Mouse (Mus musculus): ENCODE measurements around the gene Syt16. TPM values are rescaled to one million over a fixed set of nuclear protein-coding genes. Genes with fewer than 3 reads are reported as not detected.

The Syt16 gene
- polyA plus RNA-seq, 1 experiment from 2014 or later: 0.52 TPM

DNA sequence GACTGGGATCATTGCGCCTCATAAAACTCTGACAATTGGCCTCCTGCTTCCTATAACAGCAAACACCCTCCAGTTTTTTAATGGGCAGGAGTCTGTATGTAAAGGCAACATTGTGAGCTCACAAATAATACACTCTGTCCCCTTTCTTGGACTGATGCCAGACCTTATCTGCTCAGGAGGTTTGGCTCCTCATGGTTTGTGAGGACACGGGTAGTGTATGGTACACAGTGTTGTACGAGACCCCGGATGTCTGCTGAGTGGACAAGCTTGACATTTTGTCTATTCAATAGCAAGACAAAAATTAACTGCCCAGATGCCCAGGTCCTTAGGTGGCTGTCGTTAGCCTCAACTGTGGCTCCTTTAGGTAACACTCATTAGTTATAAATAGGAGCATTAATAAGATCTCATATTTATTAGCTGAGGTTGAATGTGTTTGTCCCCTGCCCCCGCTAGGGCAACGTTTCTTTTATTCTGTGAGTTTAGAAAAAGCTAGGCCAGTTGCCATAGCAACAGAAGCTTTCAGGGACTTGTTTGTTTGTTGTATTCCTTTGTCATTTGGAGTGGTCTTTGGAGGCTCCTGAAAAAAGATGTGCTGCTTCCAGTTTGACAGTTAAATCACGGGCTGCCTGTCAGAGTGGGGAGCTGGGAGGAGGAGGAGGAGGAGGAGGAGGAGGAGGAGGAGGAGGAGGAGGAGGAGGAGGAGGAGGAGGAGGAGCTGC, 101.3 kb downstream of the Syt16 start:
- no peak for ATAC-seq (replicated peaks; ENCODE audit: insufficient number of reproducible peaks, low FRiP score, low TSS enrichment)
- WGBS (ENCODE audit: insufficient replicate concordance): 60% methylated on average over 8 of the region's 8 CpGs
- no peak overlapping the region for H3K4me2 ChIP-seq
- H3K27me3 ChIP-seq (ENCODE audit: control insufficient read depth, insufficient read depth, low read length): no peaks in the 10 kb centered on the region
- no peaks in the 10 kb centered on the region for H3K36me3 ChIP-seq (ENCODE audit: control insufficient read depth, insufficient read depth, low read length)
- H3K4me1 ChIP-seq (ENCODE audit: control insufficient read depth, insufficient read depth, low read length): no peaks in the 10 kb centered on the region
- no peak overlapping the region for H3K4me3 ChIP-seq (ENCODE audit: low read depth, low read length)
- no peak overlapping the region for H3K27ac ChIP-seq (ENCODE audit: low read depth, low read length)
- H3K9me3 ChIP-seq (replicated peaks; ENCODE audit: control insufficient read depth, low read length): no peaks in the 10 kb centered on the region
- H3K9ac ChIP-seq (ENCODE audit: low read depth, low read length): no peak overlapping the region

DNA sequence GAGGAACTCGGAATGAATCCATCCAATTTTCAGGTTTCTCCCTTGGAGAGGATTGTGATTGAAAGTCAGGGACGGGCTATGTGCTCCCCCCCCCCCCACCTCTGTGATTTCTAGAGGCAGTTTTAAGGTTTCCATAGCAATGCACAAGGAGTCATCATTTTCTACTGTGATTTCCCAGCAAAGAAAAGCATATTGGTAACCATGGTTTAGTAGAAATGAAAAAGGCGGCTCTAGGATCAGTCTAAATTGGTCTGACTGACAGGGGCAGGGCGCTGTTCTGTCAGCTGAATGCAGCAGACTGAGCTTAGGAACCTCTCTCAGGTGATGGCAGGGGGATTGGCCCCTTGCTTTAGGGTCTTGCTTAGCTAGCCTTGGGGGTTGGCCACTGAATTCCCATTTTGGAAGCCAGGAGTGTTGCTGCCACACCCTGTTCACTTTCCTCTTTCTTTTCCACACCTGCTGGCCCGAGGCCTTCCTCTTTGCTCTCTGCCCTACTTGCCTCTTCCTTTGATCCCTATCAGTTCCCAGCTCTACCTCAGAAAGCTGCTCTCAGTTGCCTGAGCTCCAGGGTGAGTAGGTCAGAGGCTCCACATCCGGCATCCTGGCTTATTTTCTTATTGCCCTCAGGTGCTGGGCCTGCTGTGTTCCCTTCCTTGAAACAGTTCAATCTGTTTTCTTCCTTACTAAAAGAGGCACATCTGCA, 108.5 kb downstream of the Syt16 start:
- Histone ChIP-seq H3K9me3 (replicated peaks; ENCODE audit: control insufficient read depth, low read length) (no peaks in the 10 kb centered on the region), H3K4me1 (ENCODE audit: control insufficient read depth, insufficient read depth, low read length) (no peaks in the 10 kb centered on the region), H3K9ac (ENCODE audit: low read depth, low read length) (no peak overlapping the region), H3K27ac (ENCODE audit: low read depth, low read length) (no peak overlapping the region), H3K4me3 (ENCODE audit: low read depth, low read length) (no peak overlapping the region), H3K27me3 (ENCODE audit: control insufficient read depth, insufficient read depth, low read length) (no peaks in the 10 kb centered on the region), H3K36me3 (ENCODE audit: control insufficient read depth, insufficient read depth, low read length) (no peaks in the 10 kb centered on the region), H3K4me2 (no peak overlapping the region)
- ATAC-seq (replicated peaks; ENCODE audit: insufficient number of reproducible peaks, low FRiP score, low TSS enrichment): no peak
- 70% methylated on average over 6 of the region's 6 CpGs for WGBS (ENCODE audit: insufficient replicate concordance)

DNA sequence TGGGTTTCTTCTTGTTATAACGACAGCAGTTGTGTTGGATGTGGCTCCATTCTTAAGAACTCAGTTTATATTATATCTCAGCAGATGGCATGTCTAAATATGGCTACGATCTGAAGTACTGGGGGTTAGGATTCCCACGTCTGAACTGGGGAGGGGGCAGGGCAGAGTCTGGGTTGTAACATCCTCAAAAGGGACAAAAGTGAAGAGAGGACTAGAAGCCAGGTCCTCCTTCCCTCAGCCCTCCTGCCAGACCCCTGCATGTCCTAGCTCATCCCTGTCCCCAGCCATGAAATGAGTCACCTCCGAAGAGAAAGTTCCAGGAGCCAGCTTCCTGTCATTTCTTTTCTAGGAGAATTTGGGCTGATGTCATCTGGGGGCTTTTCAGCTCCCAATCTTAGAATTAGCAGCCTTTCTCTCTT, 111.2 kb downstream of the Syt16 start:
- 64% methylated on average over 4 of the region's 4 CpGs for WGBS (ENCODE audit: insufficient replicate concordance)
- no peaks in the 10 kb centered on the region for H3K4me1 ChIP-seq (ENCODE audit: control insufficient read depth, insufficient read depth, low read length)

GRCm38 (mm10) chr12:74109462-74110068, 112.1 kb downstream of the Syt16 start:
- no peaks in the 10 kb centered on the region for H3K4me1 ChIP-seq (ENCODE audit: control insufficient read depth, insufficient read depth, low read length)
- H3K27me3 ChIP-seq (ENCODE audit: control insufficient read depth, insufficient read depth, low read length): no peaks in the 10 kb centered on the region
- H3K9ac ChIP-seq (ENCODE audit: low read depth, low read length): no peak overlapping the region
- WGBS (ENCODE audit: insufficient replicate concordance): 83% methylated on average over 10 of the region's 10 CpGs
- H3K4me3 ChIP-seq (ENCODE audit: low read depth, low read length): no peak overlapping the region
- H3K4me2 ChIP-seq: no peak overlapping the region
- no peak for ATAC-seq (replicated peaks; ENCODE audit: insufficient number of reproducible peaks, low FRiP score, low TSS enrichment)
- H3K27ac ChIP-seq (ENCODE audit: low read depth, low read length): no peak overlapping the region
- H3K9me3 ChIP-seq (replicated peaks; ENCODE audit: control insufficient read depth, low read length): no peaks in the 10 kb centered on the region
- no peaks in the 10 kb centered on the region for H3K36me3 ChIP-seq (ENCODE audit: control insufficient read depth, insufficient read depth, low read length)

More for the DNA sequence above, 111.2 kb downstream of the Syt16 start:
- H3K27me3 ChIP-seq (ENCODE audit: control insufficient read depth, insufficient read depth, low read length): no peaks in the 10 kb centered on the region
- H3K9ac ChIP-seq (ENCODE audit: low read depth, low read length): no peak overlapping the region
- no peaks in the 10 kb centered on the region for H3K36me3 ChIP-seq (ENCODE audit: control insufficient read depth, insufficient read depth, low read length)
- H3K9me3 ChIP-seq (replicated peaks; ENCODE audit: control insufficient read depth, low read length): no peaks in the 10 kb centered on the region
- no peak overlapping the region for H3K4me2 ChIP-seq
- ATAC-seq (replicated peaks; ENCODE audit: insufficient number of reproducible peaks, low FRiP score, low TSS enrichment): no peak
- no peak overlapping the region for H3K4me3 ChIP-seq (ENCODE audit: low read depth, low read length)
- no peak overlapping the region for H3K27ac ChIP-seq (ENCODE audit: low read depth, low read length)

DNA sequence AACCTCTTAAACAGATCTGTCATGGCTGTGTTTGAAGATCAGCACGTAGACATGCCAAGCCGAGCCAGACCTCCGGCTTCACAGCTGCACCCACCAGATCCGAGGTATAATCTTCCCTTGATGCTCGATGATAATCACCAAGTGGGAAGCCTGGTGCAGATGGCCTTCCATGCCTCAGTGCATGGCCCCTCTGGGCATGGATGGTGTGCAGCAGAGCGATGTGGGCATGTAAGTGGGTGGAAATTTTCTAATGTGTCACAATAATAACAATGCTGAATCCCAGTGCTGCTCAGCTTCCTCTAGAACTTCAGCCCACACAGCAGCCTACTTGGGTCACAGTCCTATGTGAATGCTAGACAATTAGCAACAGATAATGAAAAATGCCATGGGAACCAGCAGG, 119.4 kb downstream of the Syt16 start:
- ATAC-seq (replicated peaks; ENCODE audit: insufficient number of reproducible peaks, low FRiP score, low TSS enrichment): no peak
- WGBS (ENCODE audit: insufficient replicate concordance): 71% methylated on average over 6 of the region's 6 CpGs
- H3K27ac ChIP-seq (ENCODE audit: low read depth, low read length): no peak overlapping the region
- H3K36me3 ChIP-seq (ENCODE audit: control insufficient read depth, insufficient read depth, low read length): no peaks in the 10 kb centered on the region
- no peaks in the 10 kb centered on the region for H3K4me1 ChIP-seq (ENCODE audit: control insufficient read depth, insufficient read depth, low read length)
- no peaks in the 10 kb centered on the region for H3K27me3 ChIP-seq (ENCODE audit: control insufficient read depth, insufficient read depth, low read length)
- H3K9me3 ChIP-seq (replicated peaks; ENCODE audit: control insufficient read depth, low read length): no peaks in the 10 kb centered on the region
- H3K4me2 ChIP-seq: no peak overlapping the region
- no peak overlapping the region for H3K4me3 ChIP-seq (ENCODE audit: low read depth, low read length)
- H3K9ac ChIP-seq (ENCODE audit: low read depth, low read length): no peak overlapping the region

GRCm38 (mm10) chr12:74125796-74126195, 128.3 kb downstream of the Syt16 start:
- H3K9ac ChIP-seq (ENCODE audit: low read depth, low read length): no peak overlapping the region
- no peak overlapping the region for H3K4me2 ChIP-seq
- H3K4me3 ChIP-seq (ENCODE audit: low read depth, low read length): no peak overlapping the region
- H3K36me3 ChIP-seq (ENCODE audit: control insufficient read depth, insufficient read depth, low read length): no peaks in the 10 kb centered on the region
- WGBS (ENCODE audit: insufficient replicate concordance): 73% methylated on average over 12 of the region's 12 CpGs
- H3K9me3 ChIP-seq (replicated peaks; ENCODE audit: control insufficient read depth, low read length): no peaks in the 10 kb centered on the region
- no peak overlapping the region for H3K27ac ChIP-seq (ENCODE audit: low read depth, low read length)
- no peak for ATAC-seq (replicated peaks; ENCODE audit: insufficient number of reproducible peaks, low FRiP score, low TSS enrichment)
- no peaks in the 10 kb centered on the region for H3K27me3 ChIP-seq (ENCODE audit: control insufficient read depth, insufficient read depth, low read length)
- no peaks in the 10 kb centered on the region for H3K4me1 ChIP-seq (ENCODE audit: control insufficient read depth, insufficient read depth, low read length)

DNA sequence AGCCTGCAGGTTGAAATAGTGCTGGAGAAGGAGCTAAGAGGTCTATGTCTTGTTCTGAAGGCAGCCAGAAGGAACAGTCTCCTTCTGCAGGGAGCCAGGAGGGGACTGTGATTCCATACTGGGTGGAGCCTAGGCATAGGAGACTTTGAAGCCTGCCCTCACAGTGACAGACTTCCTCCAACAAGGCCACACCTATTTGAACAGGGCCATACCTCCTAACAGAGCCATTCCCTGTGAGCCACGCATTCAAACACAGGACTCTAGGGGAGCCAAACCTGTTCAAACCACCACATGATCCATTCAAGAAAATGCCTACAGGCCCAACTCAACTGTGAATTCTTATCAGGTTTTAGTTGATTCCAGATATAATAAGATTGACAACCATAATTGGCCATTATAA, 130.8 kb downstream of the Syt16 start:
- H3K27ac ChIP-seq (ENCODE audit: low read depth, low read length): no peak overlapping the region
- H3K4me3 ChIP-seq (ENCODE audit: low read depth, low read length): no peak overlapping the region
- no peaks in the 10 kb centered on the region for H3K36me3 ChIP-seq (ENCODE audit: control insufficient read depth, insufficient read depth, low read length)
- H3K9ac ChIP-seq (ENCODE audit: low read depth, low read length): no peak overlapping the region
- no peak overlapping the region for H3K4me2 ChIP-seq
- 68% methylated on average over 1 of the region's 1 CpGs for WGBS (ENCODE audit: insufficient replicate concordance)
- no peaks in the 10 kb centered on the region for H3K9me3 ChIP-seq (replicated peaks; ENCODE audit: control insufficient read depth, low read length)
- ATAC-seq (replicated peaks; ENCODE audit: insufficient number of reproducible peaks, low FRiP score, low TSS enrichment): no peak
- no peaks in the 10 kb centered on the region for H3K4me1 ChIP-seq (ENCODE audit: control insufficient read depth, insufficient read depth, low read length)
- H3K27me3 ChIP-seq (ENCODE audit: control insufficient read depth, insufficient read depth, low read length): no peaks in the 10 kb centered on the region

DNA sequence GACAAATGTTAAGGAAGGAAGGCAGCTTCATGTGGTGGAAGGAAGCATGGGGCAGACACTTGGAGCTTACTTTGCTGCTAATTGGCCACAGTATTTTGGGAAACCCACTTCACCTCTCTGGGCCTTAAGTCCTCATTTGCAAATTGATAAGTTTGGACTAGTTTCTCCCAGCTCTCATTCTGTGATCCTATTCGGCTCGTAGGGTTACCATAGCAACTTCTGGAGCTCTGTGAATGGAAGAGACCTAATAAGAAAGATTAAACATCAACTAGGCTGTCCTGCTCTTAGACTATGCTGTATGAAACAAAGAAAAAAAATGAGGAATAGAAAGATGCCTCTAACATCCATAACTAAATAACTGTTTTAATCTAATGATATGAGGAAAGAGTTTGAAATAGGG, 134.3 kb downstream of the Syt16 start:
- H3K4me2 ChIP-seq: no peak overlapping the region
- H3K4me3 ChIP-seq (ENCODE audit: low read depth, low read length): no peak overlapping the region
- H3K27me3 ChIP-seq (ENCODE audit: control insufficient read depth, insufficient read depth, low read length): no peaks in the 10 kb centered on the region
- WGBS (ENCODE audit: insufficient replicate concordance): 70% methylated on average over 2 of the region's 2 CpGs
- no peak overlapping the region for H3K27ac ChIP-seq (ENCODE audit: low read depth, low read length)
- no peaks in the 10 kb centered on the region for H3K36me3 ChIP-seq (ENCODE audit: control insufficient read depth, insufficient read depth, low read length)
- no peaks in the 10 kb centered on the region for H3K4me1 ChIP-seq (ENCODE audit: control insufficient read depth, insufficient read depth, low read length)
- no peak overlapping the region for H3K9ac ChIP-seq (ENCODE audit: low read depth, low read length)
- no peaks in the 10 kb centered on the region; the same call in 1 of the 2 replicates for H3K9me3 ChIP-seq (replicated peaks; ENCODE audit: control insufficient read depth, low read length)
- ATAC-seq (replicated peaks; ENCODE audit: insufficient number of reproducible peaks, low FRiP score, low TSS enrichment): no peak

All from heart, embryonic 11.5 days (tissue).